Mouse (Mus musculus): ENCODE measurements around the gene Mtmr4.

DNA sequence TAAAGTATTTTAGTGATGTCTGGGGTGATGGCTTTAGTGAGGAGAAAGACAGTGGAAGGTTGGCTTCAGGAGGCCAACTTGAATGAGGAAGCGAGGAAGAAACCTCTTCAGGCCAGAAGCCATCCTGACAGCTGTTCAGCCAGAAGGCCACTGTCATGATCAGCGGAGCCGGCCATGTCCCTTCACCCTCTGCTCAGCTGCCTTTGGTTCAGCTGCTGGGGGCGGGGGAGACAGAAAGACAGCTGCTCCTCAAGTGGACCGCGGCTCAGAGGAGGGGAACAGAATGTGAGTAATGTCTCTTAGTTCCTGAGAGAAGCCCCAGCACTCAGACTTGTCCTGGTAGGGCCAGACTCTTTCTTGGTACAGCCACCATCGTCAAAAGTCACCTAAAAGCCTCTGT is 18.2 kb upstream of the Mtmr4 start:
- TF ChIP-seq CTCF (IDR thresholded peaks at IDR 0.05; ENCODE audit: low read depth) (no peak), EP300 (optimal IDR thresholded peaks at IDR 0.05) (no peak)

All from stomach, postnatal 0 days (tissue).